Mouse (Mus musculus): ENCODE data around the gene Aox3.

Gene Aox3

GRCm38 (mm10) chr1:58110241-58110640 lies 2.7 kb upstream of the Aox3 start:
- no peak for DNase-seq

GRCm38 (mm10) chr1:58111315-58111714 lies 1.6 kb upstream of the Aox3 start:
- no peak for DNase-seq

GRCm38 (mm10) chr1:58113441-58113840 lies 511 bp downstream of the Aox3 start:
- no peak for DNase-seq

- no peak for DNase-seq
Measured at GRCm38 (mm10) chr1:58114021-58114560, 1.2 kb downstream of the Aox3 start.

GRCm38 (mm10) chr1:58114666-58115375 lies 1.9 kb downstream of the Aox3 start:
- DNase-seq: no peak

- DNase-seq: no peak
Measured at GRCm38 (mm10) chr1:58118231-58118630, 5.3 kb downstream of the Aox3 start.

GRCm38 (mm10) chr1:58124901-58125300 lies 12.0 kb downstream of the Aox3 start:
- DNase-seq: no peak

GRCm38 (mm10) chr1:58137891-58138290 lies 25.0 kb downstream of the Aox3 start:
- DNase-seq: no peak

GRCm38 (mm10) chr1:58138986-58139385 lies 26.1 kb downstream of the Aox3 start:
- DNase-seq: no peak

GRCm38 (mm10) chr1:58140607-58141006 lies 27.7 kb downstream of the Aox3 start:
- peak in 1 of 2 experiments; percentile 18 for DNase-seq

GRCm38 (mm10) chr1:58144384-58145069 lies 31.6 kb downstream of the Aox3 start:
- peak; percentile 45 to 54 for DNase-seq

GRCm38 (mm10) chr1:58146026-58146425 lies 33.1 kb downstream of the Aox3 start:
- DNase-seq: no peak

GRCm38 (mm10) chr1:58147776-58148175 lies 34.8 kb downstream of the Aox3 start:
- no peak for DNase-seq

GRCm38 (mm10) chr1:58152247-58152646 lies 39.3 kb downstream of the Aox3 start:
- DNase-seq: no peak

GRCm38 (mm10) chr1:58156747-58157146 lies 43.8 kb downstream of the Aox3 start:
- DNase-seq: peak; percentile 69 to 71

- no peak for DNase-seq
Measured at GRCm38 (mm10) chr1:58169893-58170292, 57.0 kb downstream of the Aox3 start.

- DNase-seq: no peak
Measured at GRCm38 (mm10) chr1:58188514-58189175, 75.7 kb downstream of the Aox3 start.

- DNase-seq: no peak
Measured at GRCm38 (mm10) chr1:58194317-58194716, 81.4 kb downstream of the Aox3 start.

- DNase-seq: no peak
Measured at GRCm38 (mm10) chr1:58194988-58195387, 82.1 kb downstream of the Aox3 start.

- DNase-seq: no peak
Measured at GRCm38 (mm10) chr1:58195541-58195940, 82.6 kb downstream of the Aox3 start.

- peak; percentile 34 to 40 for DNase-seq
Measured at GRCm38 (mm10) chr1:58197023-58197422, 84.1 kb downstream of the Aox3 start.

- no peak for DNase-seq
Measured at GRCm38 (mm10) chr1:58198386-58198785, 85.5 kb downstream of the Aox3 start.

- peak; percentile 26 to 33 for DNase-seq
Measured at GRCm38 (mm10) chr1:58210203-58210602, 97.3 kb downstream of the Aox3 start, which contains the start of gene Aox4. Gene Aox4 (plus strand): TSS chr1:58210397.

All from cerebellum, postnatal 10 days (tissue).